Mouse (Mus musculus) forebrain, embryonic 11.5 days (tissue): ENCODE measurements around the gene Tbx2. TPM values are rescaled to one million over a fixed set of nuclear protein-coding genes. Genes with fewer than 3 reads are reported as not detected.

Source experiments
- ATAC-seq: fragments of 200-750 bp; cut with Nextera tagmentation; replicated peaks from 2 replicates; pipeline ENCODE4 v1.8.0; 2017; ENCODE audit warnings: moderate TSS enrichment; ENCODE audit not compliant: low FRiP score
- DNase-seq: peaks from one replicate; pipeline ENCODE4 v3.0.0-alpha.2; 2017; ENCODE audit warnings: low spot score
- H3K27ac ChIP-seq: fragments of 300-500 bp; sonication (generic); 2 replicates; pipeline ENCODE4 v1.5.1; 2014; ENCODE audit warnings: low read depth, low read length
- H3K27me3 ChIP-seq: fragments of 300-500 bp; sonication (generic); 2 replicates; pipeline ENCODE4 v1.6.1; 2014; ENCODE audit warnings: mild to moderate bottlenecking, low read length, mixed read lengths; ENCODE audit not compliant: control insufficient read depth, insufficient read depth
- H3K36me3 ChIP-seq: fragments of 300-500 bp; sonication (generic); 2 replicates; pipeline ENCODE4 v1.6.1; 2014; ENCODE audit warnings: mild to moderate bottlenecking, low read length, moderate library complexity, mixed read lengths; ENCODE audit not compliant: control insufficient read depth, insufficient read depth
- H3K4me1 ChIP-seq: fragments of 300-500 bp; sonication (generic); replicated peaks from 2 replicates; pipeline ENCODE4 v1.6.1; 2014; ENCODE audit warnings: low read length, mixed read lengths; ENCODE audit not compliant: control insufficient read depth, insufficient read depth
- H3K4me2 ChIP-seq: fragments of 300-500 bp; sonication (generic); 2 replicates; pipeline ENCODE4 v1.6.1; 2014; ENCODE audit warnings: low read depth, mild to moderate bottlenecking, low read length, moderate library complexity, mixed read lengths; ENCODE audit not compliant: severe bottlenecking
- H3K4me3 ChIP-seq: fragments of 300-500 bp; sonication (generic); 2 replicates; pipeline ENCODE4 v1.5.1; 2014; ENCODE audit warnings: low read depth, low read length
- H3K9ac ChIP-seq: fragments of 300-500 bp; sonication (generic); 2 replicates; pipeline ENCODE4 v1.6.1; 2014; ENCODE audit warnings: low read length
- H3K9me3 ChIP-seq: fragments of 300-500 bp; sonication (generic); 2 replicates; pipeline ENCODE4 v1.6.1; 2016; ENCODE audit warnings: low read length, mixed read lengths; ENCODE audit not compliant: control insufficient read depth
- whole genome bisulfite sequencing: fragments of 180-500 bp; shearing (Covaris S2); extraction: QIAGEN DNeasy Blood & Tissue Kit; methylation state at CpG from one replicate; pipeline ENCODE4 v1.1.7; 2014; 5-methylcytosine and 5-hydroxymethylcytosine counted together
- polyA plus RNA-seq: library from polyadenylated mRNA; unstranded; fragments of >200 nt; fragmentation: Nextera tagmentation; extraction: Ambion mirVana; gene quantifications from 2 replicates; pipeline ENCODE4 v1.2.1, GENCODE M21; 2014

Gene Tbx2
- polyA plus RNA-seq, 1 experiment from 2014 or later, result 2.0 TPM

- DNase-seq (no peak), ATAC-seq (no peak)
- 0% methylated on average over 13 of the region's 13 CpGs for WGBS
- H3K4me1 ChIP-seq, result peaks cover 16% of the 10 kb centered on the region
- no peak overlapping the region for H3K9ac ChIP-seq
- no peak overlapping the region for H3K4me3 ChIP-seq
- H3K36me3 ChIP-seq, result no peaks in the 10 kb centered on the region
- H3K27ac ChIP-seq, result no peak overlapping the region
- no peaks in the 10 kb centered on the region for H3K9me3 ChIP-seq
- H3K27me3 ChIP-seq, result peaks cover 87% of the 10 kb centered on the region
- no peak overlapping the region for H3K4me2 ChIP-seq
These were observed 58.8 kb downstream of the Tbx2 start for GRCm38 (mm10) chr11:85891010-85891691.

Other genes starting within 250 kb of the Tbx2 start
- gene Gm11444, start 17.8 kb downstream of the Tbx2 start, polyA plus RNA-seq, result not detected in 2 replicates
- 0.12 and 0.21 TPM in 2 replicates for gene Tbx4, start 53.9 kb downstream of the Tbx2 start, polyA plus RNA-seq